Mouse (Mus musculus) limb, embryonic 14.5 days (tissue): ENCODE measurements around the gene Ccdc177. TPM values are rescaled to one million over a fixed set of nuclear protein-coding genes. Genes with fewer than 3 reads are reported as not detected.

Experiments
- ATAC-seq: fragments of 200-750 bp; cut with Nextera tagmentation; 2 replicates; pipeline ENCODE4 v1.8.0; 2017; ENCODE audit warnings: low read depth, moderate number of reproducible peaks, moderate TSS enrichment; ENCODE audit not compliant: low FRiP score
- DNase-seq: peaks from one replicate; pipeline ENCODE4 v3.0.0-alpha.2; 2015; ENCODE audit warnings: low spot score
- H3K27ac ChIP-seq: fragments of 300-500 bp; sonication (generic); replicated peaks from 2 replicates; pipeline ENCODE4 v1.5.1; 2014; ENCODE audit warnings: low read depth, mild to moderate bottlenecking, low read length, moderate library complexity, mixed read lengths
- H3K27me3 ChIP-seq: fragments of 300-500 bp; sonication (generic); 2 replicates; pipeline ENCODE4 v1.6.1; 2014; ENCODE audit warnings: low read length, mixed read lengths; ENCODE audit not compliant: control insufficient read depth, insufficient read depth
- H3K36me3 ChIP-seq: fragments of 300-500 bp; sonication (generic); 2 replicates; pipeline ENCODE4 v1.6.1; 2014; ENCODE audit warnings: mild to moderate bottlenecking, low read length, moderate library complexity, mixed read lengths; ENCODE audit not compliant: control insufficient read depth, insufficient read depth
- H3K4me1 ChIP-seq: fragments of 300-500 bp; sonication (generic); 2 replicates; pipeline ENCODE4 v1.6.1; 2014; ENCODE audit warnings: antibody characterized with exemption, low read length, mixed read lengths; ENCODE audit not compliant: control insufficient read depth, insufficient read depth
- H3K4me2 ChIP-seq: fragments of 300-500 bp; sonication (generic); replicated peaks from 2 replicates; pipeline ENCODE4 v1.6.1; 2014; ENCODE audit warnings: low read depth, mild to moderate bottlenecking, low read length, moderate library complexity; ENCODE audit not compliant: severe bottlenecking
- H3K4me3 ChIP-seq: fragments of 300-500 bp; sonication (generic); replicated peaks from 2 replicates; pipeline ENCODE4 v1.5.1; 2014; ENCODE audit warnings: low read length
- H3K9ac ChIP-seq: fragments of 300-500 bp; sonication (generic); 2 replicates; pipeline ENCODE4 v1.6.1; 2014; ENCODE audit warnings: mild to moderate bottlenecking, low read depth, low read length, moderate library complexity; ENCODE audit not compliant: severe bottlenecking
- H3K9me3 ChIP-seq: fragments of 300-500 bp; sonication (generic); 2 replicates; pipeline ENCODE4 v1.6.1; 2016; ENCODE audit warnings: low read length; ENCODE audit not compliant: control insufficient read depth
- POLR2A ChIP-seq: fragments of 200-500 bp; IDR thresholded peaks from 2 replicates; pipeline ENCODE4 v1.8.0; 2012; ENCODE audit warnings: inconsistent platforms, mild to moderate bottlenecking, moderate library complexity, borderline replicate concordance; ENCODE audit not compliant: insufficient read depth, insufficient read length; ENCODE audit errors: extremely low read depth
- WGBS: fragments of 180-500 bp; shearing (Covaris S2); extraction: QIAGEN DNeasy Blood & Tissue Kit; methylation state at CpG from one replicate; pipeline ENCODE4 v1.1.7; 2014; 5-methylcytosine and 5-hydroxymethylcytosine counted together
- polyA plus RNA-seq, 2 experiments: library from polyadenylated mRNA; depleted of rRNA in 1 of 2; stranded (reverse) in 1 of 2; unstranded in 1 of 2; fragments of >200 nt; fragmentation: Nextera tagmentation in 1 of 2; extraction: Ambion mirVana in 1 of 2; gene quantifications; 2 replicates each; pipeline versions ENCODE4 v1.2.1 to v1.2.3; 2012 to 2014

Ccdc177 gene
- polyA plus RNA-seq, 2 experiments = 0.07 to 0.10 TPM

DNA sequence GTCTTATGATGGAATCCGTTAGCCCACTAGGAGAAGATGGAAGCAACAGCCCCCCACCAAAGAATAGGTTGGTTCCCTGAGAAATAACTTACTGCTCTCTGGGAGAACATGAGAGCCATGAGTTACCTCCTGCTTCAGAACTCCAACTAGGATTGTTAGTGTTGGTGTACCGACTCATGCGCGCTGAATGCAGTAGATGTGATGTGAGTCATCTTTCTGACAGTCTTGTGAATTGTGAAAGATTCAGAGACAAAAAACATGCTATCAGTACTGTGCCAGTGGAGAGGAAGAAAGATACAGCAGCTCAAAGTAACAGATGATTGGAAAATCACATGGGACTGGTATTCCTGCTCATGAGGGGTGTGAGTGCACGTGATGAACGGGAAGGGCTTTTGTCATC is 8.9 kb downstream of the Ccdc177 start:
- Histone ChIP-seq H3K9ac (no peak overlapping the region), H3K4me2 (no peak overlapping the region), H3K4me1 (no peaks in the 10 kb centered on the region), H3K27ac (no peak overlapping the region), H3K4me3 (no peak overlapping the region), H3K27me3 (peaks cover 12% of the 10 kb centered on the region), H3K36me3 (no peaks in the 10 kb centered on the region), H3K9me3 (no peaks in the 10 kb centered on the region)
- ATAC-seq (no peak), DNase-seq (no peak)
- TF ChIP-seq POLR2A = no peak
- WGBS = 91% methylated on average over 6 of the region's 6 CpGs

DNA sequence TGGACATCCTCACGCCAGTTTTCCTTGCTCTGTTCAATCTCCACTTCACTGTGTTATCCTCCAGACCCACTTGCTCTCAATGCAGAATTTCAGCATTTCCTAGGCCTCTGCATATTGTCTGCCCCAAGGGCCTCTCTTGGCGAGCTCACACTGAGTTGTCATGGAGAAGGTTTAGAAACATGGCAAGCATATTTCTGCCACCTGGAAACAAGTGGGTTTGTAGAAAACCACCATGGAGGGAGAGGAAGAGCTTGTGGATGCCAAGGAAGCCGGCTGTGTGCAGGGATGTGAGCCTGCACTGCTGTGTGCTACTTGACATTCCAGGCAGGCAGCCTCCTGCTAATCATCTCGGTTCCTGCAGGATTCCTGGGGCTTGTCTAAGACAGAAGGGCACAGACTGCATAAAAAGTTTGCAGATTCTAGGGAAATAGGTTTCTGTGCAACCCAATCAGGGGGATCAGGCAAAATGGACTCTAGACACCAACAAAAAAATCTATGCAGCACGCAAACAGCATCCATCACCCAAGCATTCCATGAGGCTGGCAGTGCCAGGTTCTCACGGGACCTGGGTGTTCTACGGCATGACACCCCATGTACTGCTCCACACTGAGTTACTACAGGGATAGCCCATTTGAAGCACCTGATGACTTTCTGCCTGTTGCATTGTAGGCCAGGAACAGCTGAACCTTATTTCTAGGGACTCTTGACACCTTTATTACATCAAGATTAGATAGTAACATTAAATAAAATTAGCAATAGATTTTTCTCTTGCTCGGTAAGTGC is 14.3 kb downstream of the Ccdc177 start:
- Histone ChIP-seq H3K4me3 (no peak overlapping the region), H3K4me1 (no peaks in the 10 kb centered on the region), H3K4me2 (no peak overlapping the region), H3K27ac (no peak overlapping the region), H3K36me3 (no peaks in the 10 kb centered on the region), H3K9me3 (no peaks in the 10 kb centered on the region), H3K27me3 (no peaks in the 10 kb centered on the region), H3K9ac (no peak overlapping the region)
- DNase-seq (no peak), ATAC-seq (no peak)
- TF ChIP-seq POLR2A = no peak
- WGBS = 54% methylated on average over 8 of the region's 8 CpGs

DNA sequence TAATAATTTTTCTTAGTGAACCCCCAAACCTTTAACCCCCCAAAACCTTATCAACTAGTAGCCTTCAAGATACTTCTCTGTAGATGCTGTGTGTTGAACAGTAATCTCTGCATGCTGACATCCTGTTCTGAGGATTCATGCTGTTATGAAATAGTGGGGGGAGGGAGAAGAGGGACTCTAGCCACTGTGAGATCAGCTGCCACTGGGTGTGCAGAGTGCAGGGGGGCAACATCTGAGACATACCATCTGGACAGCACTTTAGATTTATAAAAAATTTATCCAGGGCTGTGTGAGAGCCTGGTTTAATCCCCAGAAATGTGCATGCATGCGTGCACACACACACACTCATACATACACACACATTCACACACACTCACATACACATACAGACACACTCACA is 15.9 kb downstream of the Ccdc177 start:
- 67% methylated on average over 1 of the region's 1 CpGs for WGBS

DNA sequence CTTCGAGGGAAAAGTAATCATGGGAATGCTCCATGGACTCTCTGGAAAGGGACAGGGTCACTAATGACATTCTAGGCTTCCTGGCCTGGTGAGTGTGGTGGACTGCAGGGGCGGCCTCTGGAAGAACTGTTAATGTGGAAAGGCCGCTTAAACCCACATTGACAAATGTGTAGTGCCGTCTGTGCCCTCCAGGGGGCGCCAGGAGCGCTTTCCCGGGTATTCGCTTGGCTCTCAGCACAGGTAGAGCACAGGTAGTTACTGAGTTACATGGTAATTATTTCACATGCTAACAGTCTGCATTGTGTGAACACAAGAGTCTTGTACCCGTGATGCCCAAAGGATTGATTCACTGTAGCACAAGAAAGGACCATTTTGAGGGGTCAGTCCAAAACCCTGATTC is 21.0 kb downstream of the Ccdc177 start:
- no peak for TF ChIP-seq POLR2A
- Histone ChIP-seq H3K27ac (no peak overlapping the region), H3K4me3 (no peak overlapping the region), H3K9ac (no peak overlapping the region), H3K4me1 (peaks cover 11% of the 10 kb centered on the region), H3K36me3 (no peaks in the 10 kb centered on the region), H3K27me3 (no peaks in the 10 kb centered on the region; the same call in 1 of the 2 replicates), H3K9me3 (no peaks in the 10 kb centered on the region), H3K4me2 (no peak overlapping the region)
- whole genome bisulfite sequencing = 29% methylated on average over 9 of the region's 9 CpGs
- DNase-seq (no peak), ATAC-seq (no peak)

More for the DNA sequence above, 15.9 kb downstream of the Ccdc177 start:
- no peak for TF ChIP-seq POLR2A
- Histone ChIP-seq H3K4me3 (no peak overlapping the region), H3K9ac (no peak overlapping the region), H3K4me1 (no peaks in the 10 kb centered on the region), H3K9me3 (no peaks in the 10 kb centered on the region), H3K27ac (no peak overlapping the region), H3K4me2 (no peak overlapping the region), H3K27me3 (no peaks in the 10 kb centered on the region), H3K36me3 (no peaks in the 10 kb centered on the region)
- no peak for DNase-seq
- ATAC-seq = no peak

DNA sequence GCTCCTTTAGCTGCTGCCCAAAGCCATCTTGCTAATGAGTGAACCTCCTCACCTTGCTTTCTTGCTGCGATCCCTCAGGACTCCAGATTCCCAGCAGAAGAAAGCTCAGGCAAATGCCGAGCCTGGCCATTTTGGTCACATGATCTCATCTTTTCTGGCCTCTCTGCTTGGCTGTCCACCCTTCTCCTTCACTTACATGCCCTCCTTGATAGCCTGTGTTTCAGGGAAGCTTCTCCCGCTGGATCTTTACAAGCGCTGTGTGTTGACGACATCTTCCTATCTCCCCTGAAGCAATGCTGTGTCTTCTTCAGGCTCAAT is 23.2 kb downstream of the Ccdc177 start:
- ATAC-seq (no peak), DNase-seq (no peak)
- H3K27me3 ChIP-seq = no peaks in the 10 kb centered on the region; the same call in 1 of the 2 replicates
- no peak overlapping the region for H3K4me2 ChIP-seq
- no peak overlapping the region for H3K9ac ChIP-seq
- H3K9me3 ChIP-seq = no peaks in the 10 kb centered on the region
- peaks cover 11% of the 10 kb centered on the region for H3K4me1 ChIP-seq
- 55% methylated on average over 5 of the region's 5 CpGs for WGBS
- no peak for TF ChIP-seq POLR2A
- H3K27ac ChIP-seq = no peak overlapping the region
- no peak overlapping the region for H3K4me3 ChIP-seq
- no peaks in the 10 kb centered on the region for H3K36me3 ChIP-seq
